Mouse (Mus musculus) right cerebral cortex, adult 18-20 months (tissue): ENCODE measurements around the gene Ngf.

Experiments used
- DNase-seq: peaks from one replicate; pipeline ENCODE4 v3.0.0; 2022; ENCODE audit warnings: mixed read lengths

The Ngf gene

DNA sequence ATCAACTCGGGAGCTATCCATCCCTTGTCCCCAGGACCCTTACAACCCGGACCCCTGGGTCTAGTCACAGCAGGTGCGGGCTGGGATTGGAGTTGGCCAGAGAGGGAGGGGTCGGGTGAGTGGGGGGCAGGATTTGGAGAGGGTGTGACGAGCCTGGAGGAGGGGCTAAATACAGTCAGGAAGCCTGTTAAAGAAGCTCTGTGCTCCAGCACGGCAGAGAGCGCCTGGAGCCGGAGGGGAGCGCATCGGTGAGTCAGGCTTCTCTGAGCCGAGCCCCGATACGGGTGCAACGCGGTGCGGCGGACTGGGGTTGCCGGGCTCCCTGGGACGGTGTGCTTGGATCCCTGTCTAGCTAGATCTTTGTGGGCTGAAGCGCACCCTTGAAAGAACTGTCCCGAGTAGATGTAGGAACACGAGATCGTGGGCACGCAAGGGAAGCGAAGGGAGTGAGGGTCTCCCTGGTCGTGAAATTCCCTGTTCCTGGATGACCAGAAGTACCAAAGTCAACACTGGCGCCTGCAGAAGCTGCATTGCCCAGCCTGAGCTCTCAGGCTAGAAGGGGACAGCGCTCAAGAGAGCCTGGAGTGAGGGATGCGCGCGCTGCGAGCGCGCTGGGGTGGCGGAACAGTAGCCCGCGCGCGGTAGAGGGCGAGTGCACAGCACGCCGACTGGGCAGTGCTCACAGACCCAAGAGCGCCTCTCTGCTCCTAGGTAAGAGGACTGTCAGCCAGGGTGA, at the start of gene Ngf:
Ngf (plus strand) TSS at position 207 of the 736 bp plus-strand sequence.
- DNase-seq: no peak

DNA sequence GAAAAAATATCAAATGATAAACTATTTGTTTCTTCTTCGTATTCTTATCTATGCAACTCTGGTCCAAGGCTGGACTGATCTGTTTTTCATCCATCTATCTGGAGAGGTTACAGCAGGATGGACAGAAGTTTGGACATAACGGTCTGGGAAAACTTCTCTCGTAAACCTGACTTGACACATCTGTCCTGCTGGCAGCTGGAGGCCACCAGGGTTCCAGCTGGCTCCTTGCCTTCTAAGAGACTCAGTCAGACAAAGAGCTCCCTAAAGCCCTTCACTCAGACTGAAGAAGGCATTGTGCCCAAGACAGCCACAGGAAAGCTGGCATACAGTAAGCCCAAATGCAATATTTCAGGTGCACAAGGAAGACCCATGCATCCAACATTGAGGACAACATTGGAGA, 24.2 kb upstream of the Ngf start:
- DNase-seq: no peak

- no peak for DNase-seq
Observed at GRCm38 (mm10) chr3:102446691-102447090, 23.0 kb upstream of the Ngf start.

DNA sequence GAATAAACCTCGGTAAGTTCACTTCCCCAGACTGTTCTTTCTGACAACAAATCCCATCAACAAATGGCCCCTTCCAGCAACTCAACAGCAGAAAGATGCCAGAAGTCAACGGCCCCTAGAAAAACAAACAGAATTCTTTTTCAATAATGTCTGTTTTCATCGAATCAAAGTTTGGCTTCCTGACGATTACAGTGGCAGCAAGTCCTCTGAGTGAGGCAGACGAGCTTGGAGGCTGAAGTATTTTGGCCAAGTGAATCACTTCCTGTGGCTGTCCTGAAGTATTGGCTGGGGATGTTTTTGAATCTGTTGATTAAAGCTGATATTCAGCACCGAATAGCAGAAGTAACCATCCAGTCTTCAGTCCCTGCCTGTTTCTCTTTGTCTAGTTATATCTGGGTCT, 15.2 kb upstream of the Ngf start:
- no peak for DNase-seq

GRCm38 (mm10) chr3:102460528-102460927, 9.2 kb upstream of the Ngf start:
- DNase-seq: no peak

DNA sequence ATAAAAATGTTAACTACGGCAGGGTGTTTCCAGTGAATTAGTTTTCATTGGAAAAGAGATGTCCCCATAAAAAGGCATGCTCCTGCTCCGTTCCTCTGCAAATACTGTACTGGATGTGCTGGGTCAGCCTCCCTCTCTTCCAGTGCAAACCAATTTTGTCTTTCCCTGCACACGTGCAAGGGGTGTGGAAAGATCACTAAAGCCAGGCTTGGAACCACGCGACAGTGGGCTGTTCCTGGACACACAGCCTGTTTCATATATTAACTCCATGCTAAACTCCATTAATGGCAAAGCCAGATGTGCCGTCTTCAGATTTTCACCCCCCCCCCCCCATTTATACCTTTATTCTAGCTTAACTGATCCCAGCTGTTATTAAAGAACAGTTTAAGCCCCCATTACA, 8.7 kb upstream of the Ngf start:
- no peak for DNase-seq

DNA sequence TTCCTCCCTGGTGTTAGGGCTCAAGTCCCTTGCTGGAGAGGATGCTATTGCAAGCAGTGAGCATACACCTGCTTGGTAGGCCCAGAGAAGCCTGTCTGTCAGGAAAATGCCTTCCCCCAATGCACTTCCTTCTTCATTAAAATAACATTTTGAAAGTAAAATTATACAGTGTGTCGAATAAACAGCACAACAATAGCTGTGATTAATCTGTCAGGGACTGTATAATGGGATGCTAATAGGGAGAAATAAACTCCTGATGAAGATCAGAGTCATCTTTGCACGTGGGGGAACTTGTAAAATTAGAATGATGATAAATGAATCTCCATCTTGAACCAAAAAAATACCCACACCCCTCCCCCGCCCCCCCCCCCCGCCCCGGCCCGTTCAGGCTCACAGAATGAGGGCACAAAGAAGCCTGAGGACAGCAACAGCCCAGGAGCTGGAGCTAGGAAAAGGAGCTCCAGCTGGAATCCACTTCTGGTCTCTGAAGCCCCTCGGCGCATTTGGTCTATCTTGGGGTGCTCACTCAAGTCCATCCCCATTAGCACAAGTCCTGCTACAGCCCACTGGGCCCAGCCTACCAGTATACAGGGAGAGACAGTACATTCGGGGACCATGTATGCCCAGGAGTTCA, 6.9 kb upstream of the Ngf start:
- no peak for DNase-seq

DNA sequence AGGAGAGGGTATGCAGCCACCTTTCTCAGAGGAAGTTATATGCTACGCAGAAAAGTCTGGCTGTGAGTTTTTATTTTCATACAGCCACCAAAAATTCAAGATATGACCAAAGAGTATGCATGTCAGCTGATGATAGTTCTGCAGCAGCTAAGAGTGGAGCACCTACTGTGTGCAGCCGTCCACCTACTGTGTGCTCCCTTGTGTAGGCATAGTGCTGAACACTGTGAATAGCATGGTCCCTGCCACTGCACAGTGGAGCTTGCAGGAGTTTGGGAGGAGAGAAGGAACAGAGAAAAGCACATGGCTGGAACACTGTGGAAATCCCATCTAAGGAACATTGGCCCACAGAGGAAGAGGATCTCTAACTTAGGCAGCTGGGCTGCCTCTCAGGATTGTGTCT, 6.4 kb upstream of the Ngf start:
- DNase-seq: no peak

GRCm38 (mm10) chr3:102466587-102466986, 3.1 kb upstream of the Ngf start:
- peak; percentile 59 for DNase-seq

DNA sequence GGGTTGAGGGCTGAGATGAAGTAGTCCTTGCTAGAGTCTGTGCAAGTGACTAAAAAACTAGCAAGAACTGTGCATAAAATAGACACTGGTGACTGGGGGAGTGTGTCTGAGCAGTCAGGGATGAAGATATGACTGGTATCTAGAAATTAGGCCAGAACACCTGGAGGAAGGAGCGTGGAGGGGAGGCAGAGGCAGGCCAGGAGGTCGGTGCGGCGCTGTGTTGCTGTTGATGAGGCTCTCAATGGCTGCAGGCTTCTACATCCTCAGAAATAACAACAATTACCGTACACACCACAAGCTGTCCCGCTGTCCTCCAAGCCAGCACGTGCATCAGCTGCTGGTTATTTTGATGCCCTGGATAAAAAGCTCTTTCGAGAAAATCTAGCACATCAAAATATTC, 2.6 kb upstream of the Ngf start:
- DNase-seq: no peak

DNA sequence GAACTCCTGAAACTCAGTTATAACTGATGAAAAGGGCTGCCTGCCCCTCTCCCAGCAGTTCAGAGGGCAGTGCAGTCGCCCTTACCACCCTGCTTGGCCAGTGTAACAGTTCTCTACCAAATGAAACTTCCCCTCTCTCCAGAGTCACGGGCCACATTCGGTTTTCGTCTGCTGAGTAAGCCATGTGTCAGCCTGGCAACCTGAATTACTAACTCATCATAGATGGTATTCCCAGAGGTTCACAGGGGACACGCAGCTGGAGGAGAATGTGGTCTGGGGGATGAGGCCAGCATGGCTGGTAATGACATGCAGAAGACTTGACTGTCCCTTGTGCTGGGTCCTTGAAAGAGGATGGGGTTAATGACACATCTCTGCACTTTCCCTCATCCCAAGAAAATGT, 1.5 kb downstream of the Ngf start:
- no peak for DNase-seq

GRCm38 (mm10) chr3:102471799-102472198, 2.1 kb downstream of the Ngf start:
- DNase-seq: no peak

DNA sequence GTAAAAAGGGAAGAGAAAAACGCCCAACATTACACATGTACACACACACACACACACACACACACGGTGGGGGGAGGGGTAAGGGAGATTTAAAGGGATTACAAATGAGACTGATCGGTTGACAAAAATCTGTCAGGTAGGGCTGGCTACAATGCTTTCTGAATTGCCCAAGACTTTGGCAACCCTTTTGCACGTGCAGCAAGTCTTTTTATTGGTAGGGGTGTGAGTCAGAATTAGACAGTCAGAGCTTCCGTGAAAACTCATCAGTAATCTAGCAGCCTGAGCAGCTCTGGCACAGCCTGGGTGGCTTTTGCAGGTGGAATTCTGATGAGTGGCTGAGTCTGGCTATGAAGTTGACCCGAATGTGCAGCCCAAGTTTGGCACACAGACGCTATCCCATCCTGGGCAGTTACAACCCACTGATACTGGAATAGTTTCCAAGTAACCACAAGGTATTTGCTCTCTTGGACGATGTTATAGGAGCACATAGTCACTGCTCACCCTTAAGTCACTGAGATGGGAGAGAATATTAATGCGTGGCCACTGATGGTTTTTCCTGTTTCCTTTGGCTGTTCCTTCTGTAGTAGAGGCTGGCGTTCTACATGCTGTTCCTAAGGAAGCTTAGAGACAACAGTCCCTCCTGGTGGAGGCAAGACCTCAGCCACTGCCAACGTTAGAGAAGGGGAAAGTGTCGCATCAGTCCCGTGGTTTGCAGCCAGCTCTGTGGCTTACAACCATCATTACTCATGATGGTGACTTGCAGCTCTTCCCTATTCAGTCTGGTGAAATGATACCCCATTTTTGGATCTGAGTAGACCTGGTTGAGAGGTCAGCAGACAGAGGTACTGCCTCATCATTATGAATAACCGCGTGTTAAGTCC, 4.8 kb downstream of the Ngf start:
- no peak for DNase-seq

GRCm38 (mm10) chr3:102477917-102478694, 8.4 kb downstream of the Ngf start:
- no peak for DNase-seq

GRCm38 (mm10) chr3:102490393-102491123, 20.8 kb downstream of the Ngf start:
- DNase-seq: no peak

GRCm38 (mm10) chr3:102498113-102498512, 28.4 kb downstream of the Ngf start:
- DNase-seq: no peak

DNA sequence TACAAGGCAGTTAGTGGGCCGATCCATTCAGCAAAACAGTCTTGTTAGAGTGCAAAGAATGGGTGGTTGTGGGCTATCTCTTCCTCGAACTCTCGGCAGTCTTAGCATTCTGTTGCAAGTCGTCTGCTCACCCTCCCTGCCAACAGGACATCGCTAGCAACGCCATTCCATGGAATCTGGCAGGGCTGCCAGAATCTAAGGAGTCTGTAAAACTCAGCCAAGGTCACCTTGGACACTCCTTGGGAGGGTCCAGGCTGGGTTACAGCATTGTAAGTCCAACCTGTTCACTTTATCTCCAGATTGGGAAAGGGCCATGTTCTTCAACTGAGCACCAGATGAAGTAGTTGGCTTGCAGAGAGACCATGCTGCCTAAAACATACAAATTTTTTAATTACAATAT, 29.2 kb downstream of the Ngf start:
- no peak for DNase-seq

- no peak for DNase-seq
Observed at GRCm38 (mm10) chr3:102500031-102500430, 30.3 kb downstream of the Ngf start.

GRCm38 (mm10) chr3:102501186-102501585, 31.5 kb downstream of the Ngf start:
- DNase-seq: no peak

DNA sequence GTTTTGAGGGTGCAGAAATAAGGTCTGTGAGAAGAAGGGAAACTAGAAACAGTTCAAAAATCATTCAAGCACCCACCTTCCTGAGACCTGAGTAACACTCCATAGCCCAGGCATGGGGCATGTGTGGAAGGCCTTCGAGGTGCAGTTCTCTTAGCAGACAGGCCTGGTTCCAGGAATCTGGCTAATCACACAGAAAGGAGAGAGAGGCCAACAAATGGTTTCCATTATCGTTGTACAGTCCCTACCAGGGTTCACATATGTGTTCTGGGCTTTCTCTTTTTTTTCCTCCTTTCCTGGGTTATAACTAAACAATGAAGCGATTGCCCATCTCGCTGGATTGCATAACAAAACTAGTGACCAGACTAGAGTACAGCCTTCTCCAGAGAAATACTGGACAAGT, 35.4 kb downstream of the Ngf start:
- no peak for DNase-seq

DNA sequence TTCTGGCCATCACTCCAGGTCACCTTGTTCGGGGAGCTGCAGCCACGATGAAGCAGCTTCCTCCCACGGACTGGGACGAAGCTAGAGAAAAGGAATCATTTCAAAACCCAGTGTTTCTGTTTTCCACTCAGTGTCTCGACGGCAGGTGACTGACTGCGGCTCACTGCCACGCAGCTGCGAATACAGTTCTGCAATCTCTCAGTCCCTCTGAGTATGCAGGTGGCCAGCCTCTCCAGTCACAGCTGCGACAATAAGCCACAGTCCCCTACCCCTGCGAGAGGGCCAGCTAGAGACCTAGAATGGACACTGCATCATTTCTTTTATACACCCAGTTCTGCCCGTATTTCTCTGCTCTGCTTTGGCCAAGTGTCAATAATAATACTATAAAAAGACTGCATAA, 36.3 kb downstream of the Ngf start:
- no peak for DNase-seq

GRCm38 (mm10) chr3:102507666-102508260, 38.0 kb downstream of the Ngf start:
- no peak for DNase-seq
